Mouse (Mus musculus) liver, adult 10 weeks (tissue): ENCODE results near the gene 2310009B15Rik. TPM values are rescaled to one million over a fixed set of nuclear protein-coding genes. Genes with fewer than 3 reads are reported as not detected.

Experiments used
- polyA plus RNA-seq: library from polyadenylated mRNA; stranded (reverse); fragments of 350-450 nt; fragmentation: Illumina TruSeq; extraction: RNeasy Lipid Tissue Mini Kit (QIAGEN cat#74804); gene quantifications from one replicate; pipeline ENCODE4 v1.2.3, GENCODE M21; 2014; ENCODE audit warnings: low read depth, low replicate concordance

Gene 2310009B15Rik
- 2.7 TPM for polyA plus RNA-seq

DNA sequence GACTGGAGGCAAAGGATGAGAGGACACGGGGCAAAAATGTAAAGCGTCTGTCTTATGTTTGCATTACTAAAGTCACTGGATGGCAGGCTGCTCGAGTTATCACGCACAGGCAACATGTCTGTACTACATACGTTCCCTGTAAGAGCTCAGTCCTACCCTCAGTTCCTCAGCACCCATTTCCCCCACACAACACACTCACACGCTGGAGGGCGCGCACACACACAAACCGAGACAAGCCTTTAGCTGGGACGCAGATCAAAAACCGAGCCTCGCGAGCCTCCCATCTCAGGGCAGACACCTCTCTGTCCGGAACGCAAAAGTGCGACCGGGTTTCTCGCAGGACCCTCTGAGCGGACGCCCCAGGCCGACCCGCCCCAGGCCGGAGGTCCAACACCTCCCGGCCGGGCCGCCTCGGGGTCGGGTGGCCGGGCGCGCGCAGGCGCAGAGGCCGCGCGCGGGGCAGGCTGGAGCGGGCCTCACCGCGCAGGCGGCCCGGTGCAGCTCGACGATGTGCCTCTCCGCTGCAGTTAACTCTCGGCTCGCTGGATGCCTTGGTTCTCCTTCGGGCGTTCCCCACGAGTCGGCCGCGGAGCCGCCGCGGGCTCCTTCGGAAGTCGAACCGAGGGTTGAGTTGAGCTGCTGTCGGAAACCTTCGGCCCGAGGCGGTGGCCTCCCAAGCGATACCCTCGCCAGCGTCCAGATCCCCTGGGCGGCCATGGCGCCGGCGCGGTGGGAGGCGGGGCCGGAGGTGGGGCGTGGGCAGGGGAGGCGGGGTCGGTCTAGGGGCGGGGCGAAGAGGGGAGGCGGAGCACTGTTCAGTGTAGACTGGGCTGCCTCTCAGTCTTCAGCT is at the start of gene 2310009B15Rik:
Gene 2310009B15Rik, minus strand, starts transcription at position 752 of the 850 bp plus-strand sequence.

DNA sequence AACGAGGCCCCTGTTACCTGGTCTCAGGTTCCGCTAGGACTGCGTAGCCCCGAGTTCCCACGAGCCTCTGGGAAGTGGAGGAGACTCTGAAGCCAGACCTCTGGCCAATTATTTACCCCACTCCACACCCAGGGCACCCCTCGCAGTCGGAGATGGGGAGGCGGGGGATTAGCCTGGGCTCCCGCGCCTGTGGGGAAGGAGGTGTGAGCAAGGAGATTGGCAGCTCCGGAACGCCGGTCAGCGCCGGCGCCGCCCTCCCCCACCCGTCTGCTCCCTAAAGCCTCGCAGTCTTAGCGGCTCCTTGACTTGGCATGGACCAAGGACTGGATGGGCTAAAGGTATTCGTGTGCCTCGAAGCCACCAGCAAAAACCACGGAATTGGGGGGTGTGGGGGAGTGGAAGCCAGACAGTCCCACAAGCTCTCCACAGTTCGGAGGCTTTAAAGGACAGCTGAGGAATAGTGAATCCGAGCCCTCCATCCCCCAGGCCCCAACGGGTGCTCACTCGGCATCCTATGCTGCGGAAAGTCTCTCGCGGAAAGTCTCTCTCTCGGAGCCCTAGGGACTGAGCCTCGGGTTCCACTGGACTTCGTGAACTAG is 8.0 kb downstream of the 2310009B15Rik start, which contains the start of gene Lhx9:
Gene Lhx9, minus strand, starts transcription at position 67 of the 599 bp plus-strand sequence.

Other genes starting within 250 kb of the 2310009B15Rik start
- gene Nek7, start 236.7 kb downstream of the 2310009B15Rik start, polyA plus RNA-seq = 72.6 TPM
- gene Lhx9, start 8.3 kb downstream of the 2310009B15Rik start, polyA plus RNA-seq = 0.19 TPM
- gene Dennd1b, start 106.6 kb upstream of the 2310009B15Rik start, polyA plus RNA-seq = 12.4 TPM